Mouse (Mus musculus) E14TG2a.4 (cell line): ENCODE data around the gene Ptprh.

ENCODE experiments used
- CTCF ChIP-seq: conservative IDR thresholded peaks from 2 replicates; pipeline ENCODE4 v1.5.1; 2014; ENCODE audit warnings: low read length
- NANOG ChIP-seq: IDR thresholded peaks from 2 replicates; pipeline ENCODE4 v1.6.1; 2014; ENCODE audit warnings: borderline replicate concordance, low read length, mixed read lengths
- POU5F1 ChIP-seq: IDR thresholded peaks from 2 replicates; pipeline ENCODE4 v1.6.1; 2014; ENCODE audit warnings: low read length, borderline replicate concordance

- no peak for TF ChIP-seq CTCF
- TF ChIP-seq POU5F1 = no peak
- TF ChIP-seq NANOG = no peak
Measured at GRCm38 (mm10) chr7:4513829-4514712, 89.8 kb downstream of the Ptprh start.
